Mouse (Mus musculus) monocyte, adult 59 days (primary cell): ENCODE data around the gene Ankzf1. TPM values are rescaled to one million over a fixed set of nuclear protein-coding genes. Genes with fewer than 3 reads are reported as not detected.

Experiments
- total RNA-seq, 2 experiments: library from RNA; stranded (reverse); gene quantifications; one replicate each; pipeline ENCODE4 v1.2.4; 2023

The Ankzf1 gene
- total RNA-seq, result 10 to 100 TPM; 20.9 to 22.2 TPM

DNA sequence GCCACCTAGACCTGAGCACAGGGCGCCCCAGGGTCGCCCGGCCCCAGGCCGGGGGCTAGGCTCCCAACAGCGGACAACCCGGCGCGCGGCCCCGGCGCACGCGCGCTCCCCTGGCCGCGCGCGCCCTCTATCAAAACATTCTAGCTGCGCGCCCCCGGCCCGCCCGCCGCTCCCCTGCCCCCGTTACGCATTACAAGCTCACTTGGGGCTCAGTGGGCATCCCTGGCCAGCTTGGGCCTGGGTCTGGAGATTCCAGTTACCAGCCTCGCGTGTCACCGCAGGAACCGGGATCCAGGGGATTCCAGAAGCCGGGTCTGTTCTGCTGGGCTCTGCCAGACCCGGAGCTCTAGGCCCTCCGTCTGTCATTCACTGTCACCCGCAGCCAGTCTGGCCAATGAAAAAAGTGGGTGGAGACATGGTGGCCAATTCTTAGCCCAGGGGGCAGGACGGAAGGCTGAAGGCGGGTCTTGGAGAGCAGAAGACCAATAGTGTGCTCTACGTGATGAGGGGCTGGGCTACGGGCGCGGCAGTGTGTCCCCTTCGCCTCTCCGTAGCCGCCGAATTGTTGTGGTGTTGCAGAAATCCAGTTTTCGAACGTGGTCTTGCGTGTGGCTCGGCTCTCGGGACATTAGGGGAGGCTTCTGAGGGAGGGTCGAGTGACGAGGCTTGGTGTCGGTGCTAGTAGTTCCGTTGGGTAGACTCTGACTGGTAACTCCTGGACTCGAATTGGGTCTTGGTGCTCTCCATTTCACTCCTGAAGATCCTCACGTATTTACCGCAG is at the start of gene Ankzf1, which contains the start of gene Atg9a:
Ankzf1 (plus strand) TSS at position 530 of the 781 bp plus-strand sequence.
Atg9a (minus strand) TSS at position 575 of the 781 bp plus-strand sequence.

DNA sequence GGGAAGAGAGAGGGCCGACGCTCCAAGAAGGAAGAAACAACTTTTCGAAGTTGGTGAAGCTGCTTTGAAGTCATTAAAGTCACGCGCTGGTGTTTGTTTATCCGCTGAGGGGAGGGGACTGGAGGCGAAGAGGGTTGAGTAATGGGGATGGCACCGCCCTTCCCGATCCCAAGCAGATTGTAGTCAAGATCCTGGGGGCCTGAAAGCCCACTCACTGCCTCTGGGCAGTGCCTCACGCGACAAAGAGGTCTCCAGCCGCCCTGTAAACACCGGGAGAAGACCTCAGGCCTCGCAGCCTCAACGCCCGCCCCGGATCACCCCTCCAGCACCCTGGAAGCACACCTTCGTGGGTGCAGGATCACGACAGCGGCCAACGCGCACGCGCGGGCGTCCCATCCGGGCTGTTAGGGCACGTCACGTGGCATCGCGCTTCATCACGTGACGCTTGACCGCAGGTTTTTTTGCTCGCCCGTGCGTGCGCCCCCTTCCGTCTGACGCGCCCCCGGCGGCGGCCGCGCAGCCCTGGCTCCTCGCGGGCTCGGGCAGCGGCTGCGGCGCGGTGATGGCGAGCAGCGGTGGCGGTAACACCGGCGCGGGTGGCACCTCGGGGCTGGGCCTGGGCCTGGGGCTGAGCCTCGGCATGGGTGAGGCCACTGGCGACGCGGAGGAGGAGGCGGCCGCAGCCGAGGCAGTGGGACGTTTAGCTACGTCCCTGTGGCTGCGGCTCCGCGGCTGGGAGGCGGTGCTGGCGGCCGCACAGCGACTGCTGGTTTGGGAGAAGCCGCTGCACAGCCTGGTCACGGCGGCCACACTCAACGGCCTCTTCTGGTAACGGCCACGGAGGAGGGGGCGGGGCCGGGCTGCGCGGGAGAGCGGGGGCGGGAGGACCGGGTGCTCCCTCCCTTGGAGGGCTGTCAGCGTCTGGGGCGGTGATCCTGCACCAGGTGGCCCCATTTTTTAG is 49.4 kb upstream of the Ankzf1 start, which contains the start of the genes Cnppd1 and Retreg2:
Cnppd1 (minus strand) TSS at position 411 of the 961 bp plus-strand sequence.
Retreg2 (plus strand) TSS at position 478 of the 961 bp plus-strand sequence.

DNA sequence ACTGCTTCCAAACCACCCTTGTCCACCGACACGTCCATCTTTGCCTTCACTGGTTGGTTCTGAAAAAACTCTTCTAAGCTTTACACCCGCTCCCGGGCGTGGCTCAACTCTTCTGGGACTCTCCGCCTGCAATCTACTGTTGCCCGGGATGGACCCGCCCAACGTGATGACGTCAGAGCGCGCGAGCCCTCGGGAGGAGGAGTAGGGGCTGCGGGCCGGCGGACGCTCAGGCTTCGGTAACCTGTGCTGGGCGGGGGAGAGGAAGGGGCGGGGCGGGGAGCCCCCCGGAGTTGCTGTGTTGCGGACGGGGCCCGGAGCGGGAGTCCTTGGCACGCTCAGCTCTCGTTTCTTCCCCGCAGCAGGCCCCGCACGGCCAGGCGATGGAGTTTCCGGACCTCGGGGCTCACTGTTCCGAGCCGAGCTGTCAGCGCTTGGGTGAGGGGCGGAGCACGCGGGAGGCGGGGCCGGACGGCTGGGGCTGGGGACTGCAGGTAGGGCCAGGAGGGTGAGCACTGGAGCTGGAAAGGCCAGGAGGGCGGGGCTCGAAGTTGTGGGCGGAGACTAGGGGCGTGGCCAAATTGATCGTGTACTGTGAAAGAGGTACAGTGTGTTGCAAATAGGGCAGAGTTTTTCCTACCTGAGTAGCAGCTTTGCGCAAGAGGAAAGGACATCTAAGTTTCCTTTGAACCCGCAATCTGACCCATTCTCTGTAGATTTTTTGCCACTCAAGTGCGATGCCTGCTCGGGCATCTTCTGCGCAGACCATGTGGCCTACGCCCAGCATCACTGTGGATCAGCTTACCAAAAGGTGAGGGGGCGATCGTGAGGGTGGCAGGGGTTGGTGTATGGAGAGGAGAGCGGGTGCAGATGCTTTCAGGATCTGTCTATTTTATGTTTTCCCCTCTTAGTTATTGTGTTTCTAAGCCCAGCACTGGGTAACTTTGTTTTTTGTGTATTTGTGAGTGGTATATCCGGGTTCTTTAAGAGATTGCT is 23.2 kb upstream of the Ankzf1 start, which contains the start of gene Zfand2b:
Zfand2b (plus strand) TSS at position 175 of the 993 bp plus-strand sequence.

DNA sequence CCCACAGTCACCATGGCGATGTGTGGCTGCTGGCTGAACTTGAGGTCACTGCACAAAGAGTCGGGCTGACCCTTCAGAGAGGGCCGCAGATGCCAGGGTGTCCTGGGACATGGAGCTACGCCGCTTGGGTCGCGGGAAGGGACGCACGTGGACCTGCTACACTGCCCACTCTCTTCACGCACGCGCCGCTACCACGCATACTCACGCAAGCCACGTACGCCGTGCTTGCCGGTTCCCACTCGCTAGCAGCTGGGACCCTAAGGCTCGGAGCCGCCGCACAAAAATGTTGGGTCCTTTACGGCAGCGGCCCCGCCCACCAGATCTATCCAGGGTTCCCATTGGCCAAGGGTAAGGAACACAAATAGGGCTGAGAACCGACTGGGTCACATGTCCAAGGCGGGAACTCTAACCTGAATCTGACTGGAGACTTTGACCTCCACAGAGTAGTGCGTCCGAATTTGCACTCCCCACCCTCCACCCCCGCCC is 11.8 kb upstream of the Ankzf1 start, which contains the start of gene Abcb6:
Abcb6 (minus strand) TSS at position 288 of the 486 bp plus-strand sequence.

DNA sequence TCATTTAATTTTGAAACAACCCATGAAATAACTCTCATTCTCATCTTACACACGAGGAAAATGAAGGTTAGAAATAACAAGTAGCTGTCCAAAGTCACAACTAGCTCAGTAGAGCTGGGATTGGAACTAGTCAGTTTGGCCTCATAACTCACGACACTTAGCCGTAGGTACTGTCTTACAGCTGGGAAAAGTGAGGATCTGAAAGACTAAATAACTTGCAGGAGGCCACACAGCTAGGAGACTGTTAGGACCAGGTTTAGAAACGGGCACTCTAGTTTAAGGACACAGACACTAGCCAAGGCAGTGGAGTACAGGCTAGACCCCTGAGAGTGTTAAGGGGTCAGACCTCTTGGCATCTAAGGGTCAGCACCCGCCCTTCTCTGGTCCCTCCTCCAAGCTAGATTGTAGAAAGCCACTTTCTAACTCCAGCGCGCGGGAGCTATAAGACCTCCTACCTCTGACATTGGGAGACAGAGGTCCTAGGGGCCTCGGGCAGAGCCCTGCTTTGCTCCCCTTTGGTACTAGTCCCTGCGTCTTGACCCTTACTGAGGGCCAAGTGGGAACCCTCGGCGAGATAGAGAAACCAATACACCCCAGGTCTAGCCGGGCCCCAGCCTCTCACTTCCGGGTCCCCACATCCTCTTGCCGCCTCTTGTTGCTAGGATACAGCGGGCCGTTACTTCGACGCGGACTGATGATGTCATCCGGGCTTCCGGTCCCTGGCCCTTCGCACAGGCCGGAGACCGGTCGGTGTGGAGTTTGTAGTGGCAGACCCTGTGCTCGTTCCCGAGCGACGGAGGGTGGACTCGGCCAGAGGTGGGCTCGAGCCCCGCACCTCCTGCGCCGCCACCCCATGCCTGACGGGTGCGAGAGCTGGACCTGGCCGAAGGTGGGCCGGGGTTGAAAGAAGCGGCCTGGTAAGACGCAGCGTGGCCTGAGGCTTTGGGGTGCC is 18.5 kb downstream of the Ankzf1 start, which contains the start of the genes Glb1l and Stk16:
Glb1l (minus strand) TSS at position 678 of the 952 bp plus-strand sequence.
Stk16 (plus strand) TSS at position 703 of the 952 bp plus-strand sequence.

DNA sequence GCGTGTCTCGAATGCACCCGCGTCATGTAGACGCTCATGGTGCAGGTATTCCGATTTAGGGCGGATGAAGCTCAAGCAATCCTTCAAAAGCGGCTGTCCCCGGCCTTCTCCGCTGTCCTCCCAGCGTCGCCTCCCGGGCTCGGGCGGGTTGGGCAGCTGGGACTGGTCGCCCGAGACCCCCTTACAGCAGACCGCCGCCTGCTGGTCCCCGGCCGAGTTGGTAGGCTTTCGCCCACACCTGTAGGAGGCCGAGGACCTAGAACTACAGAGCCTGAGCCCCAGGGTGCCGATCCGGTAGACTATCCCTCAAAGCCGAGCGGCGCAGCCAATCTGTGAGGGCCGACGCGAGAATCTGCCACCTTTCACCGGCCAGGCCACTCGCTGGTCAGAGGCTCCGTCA is 27.6 kb downstream of the Ankzf1 start, which contains the start of gene Tuba4a:
Tuba4a (minus strand) TSS at position 335 of the 400 bp plus-strand sequence.

DNA sequence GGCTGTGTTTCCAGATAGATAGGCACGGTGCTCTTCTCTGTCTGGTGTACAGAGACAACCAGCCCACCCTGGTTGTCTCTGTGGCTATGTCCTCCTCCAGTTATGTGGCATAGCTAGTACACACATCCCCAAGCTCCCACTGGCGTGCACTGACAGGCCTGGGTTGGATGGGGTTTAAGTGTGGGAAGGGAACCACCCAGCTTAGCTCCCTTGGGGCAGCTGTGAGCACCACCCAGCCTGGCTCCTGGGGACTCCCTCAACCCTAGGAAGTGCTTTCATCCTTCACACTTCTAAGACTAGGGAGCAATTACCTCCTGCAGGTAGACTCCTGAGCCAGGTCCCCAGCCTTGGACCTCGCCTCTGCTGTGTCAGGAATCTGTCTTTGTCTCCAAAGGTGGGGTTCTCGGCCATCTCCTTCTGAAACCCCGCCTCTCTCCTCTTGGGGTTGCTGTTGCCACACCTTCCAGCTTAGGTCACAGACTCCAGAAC is 39.8 kb downstream of the Ankzf1 start, which contains the start of gene A630095N17Rik:
A630095N17Rik (minus strand) TSS at position 439 of the 489 bp plus-strand sequence.

DNA sequence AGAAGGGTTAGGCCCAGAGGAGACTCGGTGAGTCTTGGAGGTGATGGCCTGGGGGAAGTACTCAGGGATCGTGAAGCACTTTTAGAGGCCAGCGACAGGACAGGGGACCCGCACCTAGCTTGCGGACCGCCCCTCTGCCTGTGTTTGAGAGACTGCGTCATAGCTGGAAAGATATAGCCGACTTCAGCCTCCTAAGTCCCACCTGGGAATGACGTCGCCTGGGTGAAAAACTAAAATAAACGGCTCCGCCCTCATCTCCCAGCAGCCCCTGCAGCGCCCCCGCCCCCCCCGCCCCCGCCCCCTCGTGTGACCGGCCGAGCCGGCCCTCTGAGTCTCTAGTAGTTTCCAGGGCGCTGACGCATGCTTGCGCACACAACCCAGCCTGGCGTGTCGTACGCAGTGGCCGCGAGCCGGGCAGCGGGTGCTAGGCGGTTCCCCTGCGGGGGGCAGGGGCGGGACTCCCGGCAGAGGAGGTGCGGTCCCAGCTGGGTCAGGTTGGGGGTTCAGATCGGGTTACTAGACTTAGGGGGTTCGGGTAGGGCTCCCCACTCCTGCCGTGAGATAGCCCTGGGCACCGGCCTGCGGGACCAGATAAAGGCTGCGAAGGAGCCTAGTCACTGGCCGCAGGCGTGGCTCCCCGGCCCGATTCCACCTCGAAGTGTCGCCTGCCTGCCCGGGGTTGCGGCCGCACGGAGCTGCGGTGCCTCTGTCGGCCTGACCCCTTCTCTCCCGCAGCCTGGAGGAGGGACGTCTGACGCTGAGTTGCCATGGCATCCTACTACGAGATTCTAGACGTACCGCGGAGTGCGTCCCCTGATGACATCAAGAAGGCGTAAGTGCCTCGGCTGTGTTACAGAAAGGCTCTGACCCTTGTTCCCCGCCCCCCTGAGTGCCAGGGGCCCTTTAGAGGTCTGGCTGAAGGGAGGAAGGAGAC is 44.4 kb downstream of the Ankzf1 start, which contains the start of gene Dnajb2:
Dnajb2 (plus strand) TSS at position 290 of the 934 bp plus-strand sequence.

Other genes with a start within 250 kb of the Ankzf1 start
- under 1 TPM; 0.33 to 0.42 TPM for gene Ihh, start 240.5 kb upstream of the Ankzf1 start, total RNA-seq
- 1 to 10 TPM; 4.4 to 4.8 TPM for gene Nhej1, start 67.0 kb upstream of the Ankzf1 start, total RNA-seq
- gene Slc23a3, start 58.3 kb upstream of the Ankzf1 start, total RNA-seq, result 1 to 10 TPM; 1.2 TPM
- gene Cnppd1, start 49.4 kb upstream of the Ankzf1 start, total RNA-seq, result 100 to 1,000 TPM; 115 to 119 TPM
- gene Retreg2, start 49.4 kb upstream of the Ankzf1 start, total RNA-seq, result 10 to 100 TPM; 66.3 to 67.3 TPM
- 10 to 100 TPM; 46.1 to 59.1 TPM for gene Zfand2b, start 23.5 kb upstream of the Ankzf1 start, total RNA-seq
- 1 to 10 TPM; 3.4 to 4.9 TPM for gene Abcb6, start 11.8 kb upstream of the Ankzf1 start, total RNA-seq
- 10 to 100 TPM; 51.1 to 58.9 TPM for gene Atg9a, start within 50 bp of the Ankzf1 start, total RNA-seq
- 10 to 100 TPM; 21.6 to 24.5 TPM for gene Glb1l, start 18.7 kb downstream of the Ankzf1 start, total RNA-seq
- gene Stk16, start 18.7 kb downstream of the Ankzf1 start, total RNA-seq, result 10 to 100 TPM; 84.4 to 86.3 TPM
- gene Tuba4a, start 27.7 kb downstream of the Ankzf1 start, total RNA-seq, result 10 to 100 TPM; 66.8 to 88.0 TPM
- gene A630095N17Rik, start 40.0 kb downstream of the Ankzf1 start, total RNA-seq, result not detected
- gene Dnajb2, start 44.3 kb downstream of the Ankzf1 start, total RNA-seq, result 10 to 100 TPM; 16.5 to 20.4 TPM
- gene Ptprn, start 72.4 kb downstream of the Ankzf1 start, total RNA-seq, result not detected
- gene Resp18, start 86.3 kb downstream of the Ankzf1 start, total RNA-seq, result not detected
- 10 to 100 TPM; 39.5 to 46.6 TPM for gene Dnpep, start 125.8 kb downstream of the Ankzf1 start, total RNA-seq
- gene Des, start 168.2 kb downstream of the Ankzf1 start, total RNA-seq, result under 1 TPM in 1 of 2 experiments, not detected in 1; 0.42 TPM
- not detected for gene Speg, start 183.1 kb downstream of the Ankzf1 start, total RNA-seq
- 10 to 100 TPM; 70.8 to 74.7 TPM for gene Gmppa, start 243.8 kb downstream of the Ankzf1 start, total RNA-seq